Comparison of ENCODE assay signal across 9 mouse cellular contexts in genomic region chr2:73351927-73352374, GRCm38 (mm10). TPM values are rescaled to one million over a fixed set of nuclear protein-coding genes. Genes with fewer than 3 reads are reported as not detected.
DNase-seq lines count a peak whose midpoint lies in the region; ATAC-seq and TF ChIP-seq lines count a peak whose summit lies in the region.
"Had no signal": no experiment of that assay in that cellular context is flagged by ENCODE, and none has a peak within 500 bp of the region (broad histone marks: within the 10 kb centered on the region; RNA-seq: fewer than 3 reads in every experiment).

No protein-coding gene starts in this region.

- peak; percentile 88 for ATAC-seq in lung, postnatal 0 days

- TF ChIP-seq CTCF in lung, postnatal 0 days (IDR thresholded peaks at IDR 0.05): no peak

- no peaks in the 10 kb centered on the region for H3K4me1 ChIP-seq in lung, postnatal 0 days (ENCODE audit: insufficient read depth, low read depth, low read length)

- peak overlapping the region; percentile 58 for H3K27ac ChIP-seq in lung, postnatal 0 days (ENCODE audit: low read length)

- peak; percentile 29 to 30 for DNase-seq in left cerebral cortex, adult 9 months (ENCODE audit: low spot score in 2 of 2)
- no peak for DNase-seq in left cerebral cortex, postnatal 36 days (ENCODE audit: low spot score in 2 of 2)
- DNase-seq in cerebellum, postnatal 25 days: peak; percentile 26
- DNase-seq in heart, postnatal 25 days (ENCODE audit: low spot score): peak; percentile 9
- DNase-seq in lung, postnatal 0 days (ENCODE audit: low spot score): peak; percentile 90
- no peak for DNase-seq in urinary bladder, postnatal 14 days (ENCODE audit: low spot score)
- DNase-seq in spleen, postnatal 4 days (ENCODE audit: low spot score in 2 of 2): no peak
- no peak for DNase-seq in urinary bladder, postnatal 36 days (ENCODE audit: low spot score in 2 of 2)

- H3K9ac ChIP-seq in lung, postnatal 0 days (replicated peaks; ENCODE audit: low read depth): no peak overlapping the region

- 23% methylated on average over 7 of the region's 7 CpGs for WGBS in lung, postnatal 0 days

- no peak for TF ChIP-seq EP300 in lung, postnatal 0 days (IDR thresholded peaks at IDR 0.05)

- H3K4me2 ChIP-seq in lung, postnatal 0 days (replicated peaks; ENCODE audit: low read depth, low read length): peak overlapping the region; percentile 29; the same call in 1 of the 2 replicates

- intact Hi-C loops in left cerebral cortex, postnatal 36 days (cut with DNase I): no loop called here
- intact Hi-C loops in heart, postnatal 25 days (cut with DNase I): no loop called here

- no peaks in the 10 kb centered on the region for H3K36me3 ChIP-seq in lung, postnatal 0 days (ENCODE audit: insufficient read depth, low read length)

- no peaks in the 10 kb centered on the region for H3K9me3 ChIP-seq in lung, postnatal 0 days (ENCODE audit: low read length)

- no peaks in the 10 kb centered on the region for H3K27me3 ChIP-seq in lung, postnatal 0 days (replicated peaks; ENCODE audit: insufficient read depth, low read length)

- H3K4me3 ChIP-seq in lung, postnatal 0 days (ENCODE audit: low read depth, low read length): no peak overlapping the region; the same call in 1 of the 2 replicates
- H3K4me3 ChIP-seq: erythroblast, embryonic 14.5 days had no signal

RNA-seq across cellular contexts. Expression of gene Gpr155, which starts 34.4 kb away (rescaled TPM):
- 10 to 100 TPM; 37.9 to 41.7 TPM for total RNA-seq in left cerebral cortex, postnatal 36 days (2021)
- total RNA-seq in heart, postnatal 25 days (2021): 10 to 100 TPM in 1 of 2 experiments, 1 to 10 TPM in 1; 9.9 to 12.3 TPM
- 6.3 and 8.1 TPM in 2 replicates for polyA plus RNA-seq in lung, postnatal 0 days (2015; fragmentation: Nextera tagmentation; extraction: Ambion mirVana)

RNA-seq across cellular contexts. Expression of gene Cir1, which starts 39.5 kb away (rescaled TPM):
- 10 to 100 TPM; 24.3 to 28.3 TPM for total RNA-seq in left cerebral cortex, postnatal 36 days (2021)
- 10 to 100 TPM; 13.4 to 14.7 TPM for total RNA-seq in heart, postnatal 25 days (2021)
- 38.9 and 39.3 TPM in 2 replicates for polyA plus RNA-seq in lung, postnatal 0 days (2015; fragmentation: Nextera tagmentation; extraction: Ambion mirVana)

RNA-seq across cellular contexts. Expression of gene Scrn3, which starts 39.5 kb away (rescaled TPM):
- total RNA-seq in left cerebral cortex, postnatal 36 days (2021): 10 to 100 TPM; 16.3 to 18.4 TPM
- total RNA-seq in heart, postnatal 25 days (2021): 10 to 100 TPM; 19.0 to 21.7 TPM
- 10.9 and 12.8 TPM in 2 replicates for polyA plus RNA-seq in lung, postnatal 0 days (2015; fragmentation: Nextera tagmentation; extraction: Ambion mirVana)

Comparison
In these comparisons a context has a peak if more than half of its experiments do, and no peak if none do; other contexts are left out.
1. DNase-seq: peak in left cerebral cortex, adult 9 months (2 of 2), cerebellum, postnatal 25 days (2 of 2), heart, postnatal 25 days (single experiment) and lung, postnatal 0 days (single experiment); none in left cerebral cortex, postnatal 36 days (0 of 2), urinary bladder, postnatal 14 days (single experiment), spleen, postnatal 4 days (0 of 2) and urinary bladder, postnatal 36 days (0 of 2).